Mouse (Mus musculus) gastrocnemius, adult 8-10 months (tissue): ENCODE data around the gene Ddx25. TPM values are rescaled to one million over a fixed set of nuclear protein-coding genes. Genes with fewer than 3 reads are reported as not detected.

Source experiments
- DNase-seq, 2 experiments: peaks; one replicate each; pipeline ENCODE4 v3.0.0; 2022; ENCODE audit warnings: low spot score in 2 of 2
- total RNA-seq, 4 experiments: library from RNA; stranded (reverse); gene quantifications; 2 replicates each; pipeline ENCODE4 v1.2.4; 2022

Gene Ddx25
- total RNA-seq, 4 experiments from 2014 or later: not detected

GRCm38 (mm10) chr9:35541488-35541887 lies 16.8 kb downstream of the Ddx25 start:
- peak; percentile 52 to 56 for DNase-seq

- DNase-seq: no peak
Measured at GRCm38 (mm10) chr9:35541024-35541423, 17.3 kb downstream of the Ddx25 start.

GRCm38 (mm10) chr9:35539001-35539750 lies 19.2 kb downstream of the Ddx25 start:
- no peak for DNase-seq

GRCm38 (mm10) chr9:35535876-35536275 lies 22.5 kb downstream of the Ddx25 start:
- DNase-seq: no peak

- no peak for DNase-seq
Measured at GRCm38 (mm10) chr9:35535110-35535509, 23.2 kb downstream of the Ddx25 start.

GRCm38 (mm10) chr9:35533266-35533665 lies 25.1 kb downstream of the Ddx25 start:
- no peak for DNase-seq

- DNase-seq: no peak
Measured at GRCm38 (mm10) chr9:35529796-35530195, 28.5 kb downstream of the Ddx25 start.

- no peak for DNase-seq
Measured at GRCm38 (mm10) chr9:35529141-35529540, 29.2 kb downstream of the Ddx25 start.

GRCm38 (mm10) chr9:35523941-35524411 lies 34.4 kb downstream of the Ddx25 start:
- DNase-seq: peak; percentile 46 to 50

GRCm38 (mm10) chr9:35523541-35523940 lies 34.8 kb downstream of the Ddx25 start:
- DNase-seq: peak in 1 of 2 experiments; percentile 42

GRCm38 (mm10) chr9:35522821-35523515 lies 35.4 kb downstream of the Ddx25 start:
- no peak for DNase-seq

- no peak for DNase-seq
Measured at GRCm38 (mm10) chr9:35522241-35522640, 36.1 kb downstream of the Ddx25 start.

- DNase-seq: no peak
Measured at GRCm38 (mm10) chr9:35520631-35521348, 37.5 kb downstream of the Ddx25 start.

- DNase-seq: no peak
Measured at GRCm38 (mm10) chr9:35518169-35518568, 40.2 kb downstream of the Ddx25 start, which contains the start of gene Gm1113. Gene Gm1113, minus strand, starts transcription at chr9:35518269.

GRCm38 (mm10) chr9:35516711-35517110 lies 41.6 kb downstream of the Ddx25 start:
- no peak for DNase-seq

- DNase-seq: no peak
Measured at GRCm38 (mm10) chr9:35516182-35516581, 42.1 kb downstream of the Ddx25 start.

GRCm38 (mm10) chr9:35513900-35514299 lies 44.4 kb downstream of the Ddx25 start:
- no peak for DNase-seq

GRCm38 (mm10) chr9:35508234-35508633 lies 50.1 kb downstream of the Ddx25 start:
- peak; percentile 37 to 60 for DNase-seq

GRCm38 (mm10) chr9:35502361-35503000 lies 55.8 kb downstream of the Ddx25 start:
- DNase-seq: no peak

GRCm38 (mm10) chr9:35499946-35500345 lies 58.4 kb downstream of the Ddx25 start:
- no peak for DNase-seq

GRCm38 (mm10) chr9:35495471-35495870 lies 62.9 kb downstream of the Ddx25 start:
- DNase-seq: no peak
